Mouse (Mus musculus) embryonic facial prominence, embryonic 15.5 days (tissue): ENCODE measurements around the gene Nkain4. TPM values are rescaled to one million over a fixed set of nuclear protein-coding genes. Genes with fewer than 3 reads are reported as not detected.

Source experiments
- ATAC-seq: fragments of 200-750 bp; cut with Nextera tagmentation; 2 replicates; pipeline ENCODE4 v1.8.0; 2017; ENCODE audit warnings: low read depth, moderate TSS enrichment; ENCODE audit not compliant: insufficient number of reproducible peaks, low FRiP score, low TSS enrichment
- H3K27ac ChIP-seq: fragments of 300-500 bp; sonication (generic); replicated peaks from 2 replicates; pipeline ENCODE4 v1.5.1; 2015; ENCODE audit warnings: mild to moderate bottlenecking, inconsistent platforms
- H3K27me3 ChIP-seq: fragments of 300-500 bp; sonication (generic); 2 replicates; pipeline ENCODE4 v1.6.1; 2015; ENCODE audit warnings: inconsistent platforms
- H3K36me3 ChIP-seq: fragments of 300-500 bp; sonication (generic); 2 replicates; pipeline ENCODE4 v1.6.1; 2015; ENCODE audit warnings: mild to moderate bottlenecking, inconsistent platforms
- H3K4me1 ChIP-seq: fragments of 300-500 bp; sonication (generic); 2 replicates; pipeline ENCODE4 v1.6.1; 2015; ENCODE audit warnings: inconsistent platforms
- H3K4me2 ChIP-seq: fragments of 300-500 bp; sonication (generic); replicated peaks from 2 replicates; pipeline ENCODE4 v1.6.1; 2015; ENCODE audit warnings: mild to moderate bottlenecking, inconsistent platforms
- H3K4me3 ChIP-seq: fragments of 300-500 bp; sonication (generic); replicated peaks from 2 replicates; pipeline ENCODE4 v1.5.1; 2015; ENCODE audit warnings: mild to moderate bottlenecking, inconsistent platforms
- H3K9ac ChIP-seq: fragments of 300-500 bp; sonication (generic); 2 replicates; pipeline ENCODE4 v1.6.1; 2015; ENCODE audit warnings: inconsistent platforms
- H3K9me3 ChIP-seq: fragments of 300-500 bp; sonication (generic); replicated peaks from 2 replicates; pipeline ENCODE4 v1.6.1; 2016; ENCODE audit warnings: inconsistent platforms
- whole genome bisulfite sequencing: fragments of 180-500 bp; shearing (Covaris S2); methylation state at CpG from one replicate; pipeline ENCODE4 v1.1.7; 2015; 5-methylcytosine and 5-hydroxymethylcytosine counted together
- polyA plus RNA-seq: library from polyadenylated mRNA; unstranded; fragments of >200 nt; fragmentation: Nextera tagmentation; extraction: Ambion mirVana; gene quantifications from 2 replicates; pipeline ENCODE4 v1.2.1, GENCODE M21; 2015

Nkain4 gene
- polyA plus RNA-seq, 1 experiment from 2014 or later: 12.9 TPM

DNA sequence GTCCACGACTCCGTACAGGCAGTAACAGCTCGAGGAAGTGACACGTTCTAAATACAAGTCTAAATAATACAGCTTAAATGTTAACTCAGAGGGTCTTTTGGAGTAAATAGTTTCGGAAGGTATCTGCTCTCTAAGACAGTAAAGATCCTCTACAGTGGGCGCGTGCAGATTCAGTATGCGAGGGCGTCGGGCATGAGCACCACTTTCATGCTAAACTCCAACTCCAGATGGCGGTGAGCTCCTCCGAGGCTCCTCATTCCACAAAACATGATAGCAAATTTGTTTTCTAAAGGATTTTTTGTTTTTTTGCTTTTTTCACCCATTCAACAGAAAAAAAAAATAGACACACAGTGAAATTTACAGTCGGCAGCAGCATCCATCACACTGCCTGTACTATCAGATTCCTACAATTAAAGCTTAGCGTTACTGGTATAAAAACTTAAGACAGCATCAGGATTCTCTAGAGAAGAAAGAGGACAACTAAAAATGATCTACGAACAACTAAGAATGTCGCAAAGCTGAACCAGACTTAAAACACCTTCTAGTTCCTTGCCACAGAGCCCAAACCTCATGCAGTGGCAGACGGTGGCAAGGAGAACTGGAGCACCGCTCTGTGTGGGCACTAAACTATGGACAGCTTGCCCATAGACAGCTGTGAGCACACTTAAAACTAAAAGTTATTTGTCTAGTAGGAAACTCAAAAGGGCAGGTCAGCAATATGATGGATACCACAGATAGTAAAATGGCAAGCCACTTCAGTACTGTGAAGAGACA, 49.9 kb downstream of the Nkain4 start:
- no peak for ATAC-seq
- no peak overlapping the region for H3K27ac ChIP-seq
- 91% methylated on average over 18 of the region's 18 CpGs for WGBS
- peaks cover 34% of the 10 kb centered on the region; the same call in 1 of the 2 replicates for H3K36me3 ChIP-seq
- no peaks in the 10 kb centered on the region for H3K27me3 ChIP-seq
- no peaks in the 10 kb centered on the region for H3K9me3 ChIP-seq
- H3K4me3 ChIP-seq: no peak overlapping the region
- H3K4me1 ChIP-seq: no peaks in the 10 kb centered on the region
- H3K4me2 ChIP-seq: no peak overlapping the region
- no peak overlapping the region for H3K9ac ChIP-seq

DNA sequence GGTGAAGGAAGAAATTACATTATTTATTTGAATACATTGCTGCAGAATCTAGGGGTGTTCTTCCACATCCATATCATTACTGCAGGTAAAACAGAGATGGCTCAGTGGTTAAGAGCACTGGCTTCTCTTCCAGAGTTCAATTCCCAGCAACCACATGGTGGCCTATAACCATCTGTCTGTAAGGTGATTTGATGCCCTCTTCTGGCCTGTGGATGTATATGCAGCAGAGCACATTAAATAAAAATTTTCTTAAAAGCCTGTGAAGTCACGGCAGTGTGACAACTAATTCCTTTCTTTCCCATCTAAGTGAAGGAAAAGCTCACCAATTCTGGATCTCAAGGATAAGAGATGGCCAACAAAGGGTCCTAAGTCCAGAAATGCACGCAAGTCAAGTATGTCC, 52.4 kb downstream of the Nkain4 start:
- WGBS: 42% methylated on average over 2 of the region's 2 CpGs
- H3K9ac ChIP-seq: no peak overlapping the region
- H3K4me2 ChIP-seq: no peak overlapping the region
- no peaks in the 10 kb centered on the region for H3K9me3 ChIP-seq
- no peaks in the 10 kb centered on the region for H3K4me1 ChIP-seq
- no peak overlapping the region for H3K27ac ChIP-seq
- no peak overlapping the region for H3K4me3 ChIP-seq
- peaks cover 23% of the 10 kb centered on the region; the same call in 1 of the 2 replicates for H3K36me3 ChIP-seq
- H3K27me3 ChIP-seq: peaks cover 2% of the 10 kb centered on the region; the same call in 1 of the 2 replicates
- no peak for ATAC-seq

DNA sequence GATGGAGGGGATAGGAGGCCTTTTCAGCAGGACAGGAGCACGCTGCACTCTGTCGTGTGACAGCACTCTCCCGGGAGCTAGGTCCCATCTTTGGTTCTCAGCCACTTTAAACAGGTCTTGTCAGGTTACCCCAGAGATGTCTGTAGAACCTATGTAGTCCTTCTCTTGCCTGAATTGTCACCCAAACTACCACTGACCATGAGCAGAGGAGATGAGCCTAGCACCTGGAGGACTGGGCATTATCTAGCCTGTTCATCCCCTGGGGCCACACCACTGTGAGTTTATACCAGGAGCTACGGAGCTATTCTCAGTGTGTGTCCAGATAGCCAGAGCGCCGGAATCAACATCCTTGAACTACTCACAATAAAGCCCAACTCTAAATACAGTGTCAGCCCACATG, 56.6 kb downstream of the Nkain4 start:
- Histone ChIP-seq H3K9me3 (no peaks in the 10 kb centered on the region), H3K4me2 (no peak overlapping the region), H3K27me3 (peaks cover 44% of the 10 kb centered on the region), H3K4me1 (peaks cover 21% of the 10 kb centered on the region), H3K9ac (no peak overlapping the region), H3K36me3 (peaks cover 2% of the 10 kb centered on the region; the same call in 1 of the 2 replicates), H3K27ac (no peak overlapping the region), H3K4me3 (no peak overlapping the region)
- WGBS: 79% methylated on average over 6 of the region's 6 CpGs
- ATAC-seq: no peak

GRCm38 (mm10) chr2:180896819-180897625, 57.5 kb downstream of the Nkain4 start:
- Histone ChIP-seq H3K9me3 (no peaks in the 10 kb centered on the region), H3K27me3 (peaks cover 53% of the 10 kb centered on the region), H3K4me1 (peaks cover 26% of the 10 kb centered on the region), H3K36me3 (no peaks in the 10 kb centered on the region), H3K4me2 (no peak overlapping the region), H3K4me3 (no peak overlapping the region), H3K9ac (no peak overlapping the region), H3K27ac (no peak overlapping the region)
- 73% methylated on average over 15 of the region's 15 CpGs for WGBS
- no peak for ATAC-seq

DNA sequence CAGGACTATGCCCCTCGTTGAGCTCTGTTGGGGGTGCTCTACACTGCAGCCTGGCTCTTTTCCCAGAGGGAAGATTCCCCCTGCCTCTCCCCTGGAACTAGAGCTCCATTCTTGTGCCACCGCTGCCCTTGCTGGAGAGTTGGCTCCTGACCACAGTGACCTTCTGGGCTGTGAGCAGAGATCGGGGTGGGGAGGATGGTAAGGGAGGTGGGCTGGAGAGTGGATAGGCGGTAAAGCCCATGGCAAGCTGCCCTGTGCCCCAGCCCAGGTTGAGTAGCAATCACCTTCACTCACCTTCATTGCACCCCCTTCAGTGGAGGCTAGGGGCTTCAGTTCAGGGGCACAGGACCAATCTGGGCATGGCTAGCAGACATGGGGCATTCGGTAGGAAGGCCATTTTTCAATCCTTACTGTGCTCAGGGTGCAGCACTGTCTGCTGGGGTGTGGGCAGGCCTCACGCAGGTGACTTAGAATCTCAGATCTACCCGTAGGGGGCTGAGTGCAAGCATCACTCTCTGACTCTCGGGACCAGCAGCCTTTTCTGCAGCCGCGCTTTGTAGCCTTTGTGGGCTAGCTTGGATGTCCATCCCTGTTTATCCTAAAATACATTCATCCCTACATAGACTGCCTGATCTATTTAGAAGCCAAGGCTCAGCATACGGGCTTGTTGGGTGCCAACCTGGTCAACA, 58.5 kb downstream of the Nkain4 start:
- no peak overlapping the region for H3K4me2 ChIP-seq
- no peaks in the 10 kb centered on the region for H3K9me3 ChIP-seq
- H3K9ac ChIP-seq: no peak overlapping the region
- H3K27me3 ChIP-seq: peaks cover 63% of the 10 kb centered on the region
- no peaks in the 10 kb centered on the region for H3K36me3 ChIP-seq
- H3K27ac ChIP-seq: no peak overlapping the region
- WGBS: 75% methylated on average over 11 of the region's 11 CpGs
- peaks cover 26% of the 10 kb centered on the region for H3K4me1 ChIP-seq
- ATAC-seq: no peak
- H3K4me3 ChIP-seq: no peak overlapping the region

DNA sequence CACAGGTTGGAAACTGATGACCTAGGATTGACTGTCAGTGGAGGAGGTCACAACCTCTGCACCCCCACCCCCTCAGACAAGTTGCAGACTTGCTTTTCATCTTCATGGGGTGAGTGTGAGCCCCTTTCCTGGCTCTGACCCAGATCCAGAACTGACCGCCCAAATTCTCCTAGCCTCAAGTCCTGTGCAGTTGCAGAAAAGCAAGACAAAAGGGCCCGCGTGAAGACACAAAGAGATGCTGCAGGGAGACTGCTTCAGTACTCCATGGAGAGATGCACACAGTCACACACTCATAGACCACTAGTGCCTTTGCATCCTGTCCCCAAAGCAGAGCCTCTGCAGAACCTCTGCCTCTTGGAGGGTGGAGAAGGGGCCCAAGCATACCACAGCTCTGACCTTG, 59.2 kb downstream of the Nkain4 start:
- Histone ChIP-seq H3K4me3 (no peak overlapping the region), H3K4me1 (peaks cover 26% of the 10 kb centered on the region), H3K36me3 (no peaks in the 10 kb centered on the region), H3K27me3 (peaks cover 70% of the 10 kb centered on the region), H3K9ac (no peak overlapping the region), H3K4me2 (no peak overlapping the region), H3K9me3 (no peaks in the 10 kb centered on the region), H3K27ac (no peak overlapping the region)
- no peak for ATAC-seq
- WGBS: 79% methylated on average over 3 of the region's 3 CpGs

GRCm38 (mm10) chr2:180894734-180895133, 59.8 kb downstream of the Nkain4 start:
- ATAC-seq: no peak
- 3% methylated on average over 13 of the region's 13 CpGs for WGBS
- Histone ChIP-seq H3K4me3 (peak overlapping the region; percentile 44), H3K36me3 (no peaks in the 10 kb centered on the region), H3K4me1 (peaks cover 26% of the 10 kb centered on the region), H3K27ac (no peak overlapping the region), H3K4me2 (peak overlapping the region; percentile 85), H3K27me3 (peaks cover 76% of the 10 kb centered on the region), H3K9me3 (no peaks in the 10 kb centered on the region), H3K9ac (no peak overlapping the region)

GRCm38 (mm10) chr2:180894029-180894623, 60.4 kb downstream of the Nkain4 start:
- Histone ChIP-seq H3K9ac (no peak overlapping the region), H3K4me3 (peak overlapping the region; percentile 44), H3K4me2 (peak overlapping the region; percentile 85), H3K9me3 (no peaks in the 10 kb centered on the region), H3K36me3 (no peaks in the 10 kb centered on the region), H3K4me1 (peaks cover 26% of the 10 kb centered on the region), H3K27me3 (peaks cover 82% of the 10 kb centered on the region), H3K27ac (no peak overlapping the region)
- 3% methylated on average over 56 of the region's 57 CpGs for WGBS
- ATAC-seq: no peak; the same call in 1 of the 2 replicates

DNA sequence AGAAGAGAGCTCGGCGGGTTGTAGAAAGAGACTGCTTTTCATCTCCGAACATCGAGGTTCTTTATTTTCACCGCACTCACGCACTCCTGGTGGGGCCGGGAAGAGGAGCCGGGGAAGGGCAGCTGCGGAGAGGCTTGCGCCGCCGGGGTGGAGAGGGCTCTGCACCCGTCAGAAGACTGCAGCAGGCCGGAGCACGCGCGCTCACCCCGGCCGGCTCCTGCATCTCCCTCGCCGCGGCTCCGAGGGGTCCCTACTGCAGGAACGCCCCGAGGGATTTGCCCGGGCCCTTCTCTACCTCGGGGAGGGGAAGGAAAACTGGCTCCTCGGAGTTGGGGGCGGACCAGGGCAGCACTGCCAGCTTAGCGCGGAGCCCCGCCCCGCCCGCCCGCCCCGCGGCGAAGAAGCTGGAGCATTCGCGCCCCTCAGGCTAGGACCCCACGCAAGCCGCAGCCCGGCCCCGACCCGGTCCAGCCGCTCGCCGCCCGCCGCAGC, 60.9 kb downstream of the Nkain4 start:
- H3K4me1 ChIP-seq: peaks cover 26% of the 10 kb centered on the region
- WGBS: under 1% methylated on average over 46 of the region's 50 CpGs
- H3K27ac ChIP-seq: no peak overlapping the region
- no peaks in the 10 kb centered on the region for H3K9me3 ChIP-seq
- H3K27me3 ChIP-seq: peaks cover 87% of the 10 kb centered on the region
- no peak for ATAC-seq
- H3K4me3 ChIP-seq: peak overlapping the region; percentile 44
- H3K4me2 ChIP-seq: peak overlapping the region; percentile 85
- no peaks in the 10 kb centered on the region for H3K36me3 ChIP-seq
- H3K9ac ChIP-seq: no peak overlapping the region

- no peak for ATAC-seq
- Histone ChIP-seq H3K4me3 (peak overlapping the region; percentile 44), H3K9ac (no peak overlapping the region), H3K27me3 (peaks cover 93% of the 10 kb centered on the region), H3K36me3 (no peaks in the 10 kb centered on the region), H3K4me1 (peaks cover 26% of the 10 kb centered on the region), H3K27ac (no peak overlapping the region), H3K4me2 (peak overlapping the region; percentile 85), H3K9me3 (no peaks in the 10 kb centered on the region)
- under 1% methylated on average over 97 of the region's 97 CpGs for WGBS
These were observed 61.5 kb downstream of the Nkain4 start for GRCm38 (mm10) chr2:180892841-180893521.
